Mouse (Mus musculus): Measurements from ENCODE around the gene Ngdn. TPM values are rescaled to one million over a fixed set of nuclear protein-coding genes. Genes with fewer than 3 reads are reported as not detected.
A peak's percentile ranks its signal among the peaks of the same experiment; 100 is the strongest.
"Not testable (repeated sequence)": the region's sequence is repeated elsewhere in the genome, so short reads cannot be mapped to it uniquely, and the experiment has no call there.

The Ngdn gene
- polyA plus RNA-seq, 1 experiment from 2014 or later: 70.1 TPM

DNA sequence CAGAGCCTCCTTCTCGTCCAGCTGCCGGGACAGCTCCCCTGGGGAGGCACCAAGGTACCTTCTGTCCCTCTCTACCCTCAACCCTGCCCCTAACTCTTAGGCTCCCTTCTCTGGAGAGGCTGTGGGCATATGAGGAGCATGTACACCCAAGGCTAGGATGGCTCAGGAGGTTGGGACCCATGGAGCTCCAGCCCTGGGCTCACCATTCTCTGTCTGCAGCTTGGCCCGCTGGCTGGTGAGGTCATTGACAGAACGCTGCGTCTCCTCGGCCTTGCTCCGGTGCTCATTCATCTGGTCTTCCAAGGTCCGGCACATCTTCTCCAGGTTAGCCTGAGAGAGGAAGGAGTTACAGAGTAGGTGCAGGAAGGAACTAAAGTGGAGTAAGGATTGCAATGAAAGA, 36.6 kb upstream of the Ngdn start:
- WGBS: 89% methylated on average over 8 of the region's 8 CpGs
- H3K4me2 ChIP-seq (ENCODE audit: low read depth, low read length): no peak overlapping the region
- no peaks in the 10 kb centered on the region for H3K36me3 ChIP-seq (ENCODE audit: control insufficient read depth, insufficient read depth, low read length)
- no peak for ATAC-seq (ENCODE audit: low read depth)
- no peak overlapping the region for H3K4me3 ChIP-seq (ENCODE audit: low read depth, low read length)
- H3K4me1 ChIP-seq (ENCODE audit: control insufficient read depth, insufficient read depth, low read length): no peaks in the 10 kb centered on the region
- H3K27ac ChIP-seq (replicated peaks; ENCODE audit: low read depth, low read length): no peak overlapping the region
- no peak overlapping the region for H3K9ac ChIP-seq (ENCODE audit: low read depth, low read length)
- H3K9me3 ChIP-seq (ENCODE audit: control insufficient read depth, low read length): no peaks in the 10 kb centered on the region
- DNase-seq (ENCODE audit: low spot score): no peak
- H3K27me3 ChIP-seq (replicated peaks; ENCODE audit: control insufficient read depth, insufficient read depth, low read length): no peaks in the 10 kb centered on the region

- no peak overlapping the region for H3K9ac ChIP-seq (ENCODE audit: low read depth, low read length)
- no peak for DNase-seq (ENCODE audit: low spot score)
- no peak for ATAC-seq (ENCODE audit: low read depth)
- no peak overlapping the region for H3K4me3 ChIP-seq (ENCODE audit: low read depth, low read length)
- no peak overlapping the region for H3K4me2 ChIP-seq (ENCODE audit: low read depth, low read length)
- H3K9me3 ChIP-seq (ENCODE audit: control insufficient read depth, low read length): no peaks in the 10 kb centered on the region
- H3K27me3 ChIP-seq (replicated peaks; ENCODE audit: control insufficient read depth, insufficient read depth, low read length): no peaks in the 10 kb centered on the region
- H3K36me3 ChIP-seq (ENCODE audit: control insufficient read depth, insufficient read depth, low read length): no peaks in the 10 kb centered on the region
- H3K27ac ChIP-seq (replicated peaks; ENCODE audit: low read depth, low read length): no peak overlapping the region
- WGBS: 89% methylated on average over 7 of the region's 7 CpGs
- H3K4me1 ChIP-seq (ENCODE audit: control insufficient read depth, insufficient read depth, low read length): no peaks in the 10 kb centered on the region
Measured at GRCm38 (mm10) chr14:54981934-54982333, 33.3 kb upstream of the Ngdn start.

GRCm38 (mm10) chr14:54988350-54988874, 26.8 kb upstream of the Ngdn start:
- DNase-seq (ENCODE audit: low spot score); H3K4me1 ChIP-seq (ENCODE audit: control insufficient read depth, insufficient read depth, low read length); H3K9ac ChIP-seq (ENCODE audit: low read depth, low read length); H3K27me3 ChIP-seq (replicated peaks; ENCODE audit: control insufficient read depth, insufficient read depth, low read length); H3K27ac ChIP-seq (replicated peaks; ENCODE audit: low read depth, low read length); H3K36me3 ChIP-seq (ENCODE audit: control insufficient read depth, insufficient read depth, low read length); H3K4me3 ChIP-seq (ENCODE audit: low read depth, low read length); H3K9me3 ChIP-seq (ENCODE audit: control insufficient read depth, low read length); ATAC-seq (ENCODE audit: low read depth); H3K4me2 ChIP-seq (ENCODE audit: low read depth, low read length): not testable (repeated sequence)
- 94% methylated on average over 8 of the region's 9 CpGs for WGBS

DNA sequence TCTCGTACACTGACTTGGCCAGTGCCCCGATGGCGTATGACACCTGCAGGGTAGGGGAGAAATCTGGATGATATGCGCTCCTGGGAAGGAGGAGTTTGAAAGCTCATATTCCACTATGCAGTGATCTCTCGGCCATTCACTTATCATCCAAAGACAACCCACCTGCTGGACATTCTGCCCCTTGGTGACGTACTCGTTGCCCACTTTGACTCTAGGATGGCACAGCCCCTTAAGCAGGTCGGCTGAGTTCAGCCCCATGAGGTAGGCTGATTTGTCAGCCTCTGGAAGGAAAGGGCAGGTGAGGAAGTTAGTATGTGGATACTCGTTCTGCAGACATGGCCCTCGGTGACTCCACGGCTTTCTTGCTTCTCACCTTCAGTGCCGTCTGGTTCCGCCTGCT, 26.4 kb upstream of the Ngdn start:
- DNase-seq (ENCODE audit: low spot score) (no peak), ATAC-seq (ENCODE audit: low read depth) (no peak)
- no peaks in the 10 kb centered on the region for H3K36me3 ChIP-seq (ENCODE audit: control insufficient read depth, insufficient read depth, low read length)
- no peak overlapping the region for H3K4me3 ChIP-seq (ENCODE audit: low read depth, low read length)
- H3K9me3 ChIP-seq (ENCODE audit: control insufficient read depth, low read length): no peaks in the 10 kb centered on the region
- no peaks in the 10 kb centered on the region for H3K27me3 ChIP-seq (replicated peaks; ENCODE audit: control insufficient read depth, insufficient read depth, low read length)
- no peaks in the 10 kb centered on the region for H3K4me1 ChIP-seq (ENCODE audit: control insufficient read depth, insufficient read depth, low read length)
- no peak overlapping the region for H3K4me2 ChIP-seq (ENCODE audit: low read depth, low read length)
- no peak overlapping the region for H3K9ac ChIP-seq (ENCODE audit: low read depth, low read length)
- no peak overlapping the region for H3K27ac ChIP-seq (replicated peaks; ENCODE audit: low read depth, low read length)
- WGBS: 86% methylated on average over 13 of the region's 13 CpGs

DNA sequence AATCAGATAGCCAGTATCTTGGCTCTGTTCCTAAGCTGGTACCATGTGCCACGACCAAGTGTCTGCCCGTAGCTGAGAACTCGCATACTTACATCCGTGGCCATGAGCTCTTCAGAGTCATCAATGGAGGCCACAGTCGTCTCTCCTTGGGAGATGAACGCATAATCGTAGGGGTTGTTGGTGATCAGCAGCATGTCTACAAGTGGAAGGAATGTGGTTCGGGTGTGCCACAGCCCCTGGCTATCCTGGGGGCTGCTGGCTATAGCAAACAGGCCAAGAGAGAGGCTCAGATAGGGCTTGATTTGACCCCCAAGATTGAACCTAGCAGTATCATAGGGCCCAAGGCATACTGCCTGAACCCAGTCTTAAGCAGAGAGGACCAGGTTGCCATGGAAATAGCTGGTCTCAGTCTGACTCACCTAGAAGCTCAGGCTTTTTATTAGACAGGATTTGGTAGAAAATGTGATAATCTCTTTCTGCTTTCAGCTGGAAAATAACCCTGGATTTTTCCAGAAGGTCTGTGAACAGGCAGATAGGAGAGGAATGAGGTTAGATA, 25.3 kb upstream of the Ngdn start:
- ATAC-seq (ENCODE audit: low read depth): no peak
- no peak overlapping the region for H3K4me2 ChIP-seq (ENCODE audit: low read depth, low read length)
- H3K36me3 ChIP-seq (ENCODE audit: control insufficient read depth, insufficient read depth, low read length): no peaks in the 10 kb centered on the region
- no peak overlapping the region for H3K4me3 ChIP-seq (ENCODE audit: low read depth, low read length)
- H3K9ac ChIP-seq (ENCODE audit: low read depth, low read length): no peak overlapping the region
- no peaks in the 10 kb centered on the region for H3K9me3 ChIP-seq (ENCODE audit: control insufficient read depth, low read length)
- H3K4me1 ChIP-seq (ENCODE audit: control insufficient read depth, insufficient read depth, low read length): peaks cover 6% of the 10 kb centered on the region; the same call in 1 of the 2 replicates
- no peak overlapping the region for H3K27ac ChIP-seq (replicated peaks; ENCODE audit: low read depth, low read length)
- no peaks in the 10 kb centered on the region for H3K27me3 ChIP-seq (replicated peaks; ENCODE audit: control insufficient read depth, insufficient read depth, low read length)
- WGBS: 81% methylated on average over 8 of the region's 8 CpGs
- no peak for DNase-seq (ENCODE audit: low spot score)

GRCm38 (mm10) chr14:54992196-54992595, 23.1 kb upstream of the Ngdn start:
- no peak overlapping the region for H3K4me3 ChIP-seq (ENCODE audit: low read depth, low read length)
- no peak overlapping the region for H3K9ac ChIP-seq (ENCODE audit: low read depth, low read length)
- H3K27ac ChIP-seq (replicated peaks; ENCODE audit: low read depth, low read length): no peak overlapping the region
- no peaks in the 10 kb centered on the region for H3K36me3 ChIP-seq (ENCODE audit: control insufficient read depth, insufficient read depth, low read length)
- DNase-seq (ENCODE audit: low spot score) (no peak), ATAC-seq (ENCODE audit: low read depth) (no peak)
- WGBS: 84% methylated on average over 9 of the region's 10 CpGs
- peaks cover 6% of the 10 kb centered on the region; the same call in 1 of the 2 replicates for H3K4me1 ChIP-seq (ENCODE audit: control insufficient read depth, insufficient read depth, low read length)
- no peaks in the 10 kb centered on the region for H3K27me3 ChIP-seq (replicated peaks; ENCODE audit: control insufficient read depth, insufficient read depth, low read length)
- no peak overlapping the region for H3K4me2 ChIP-seq (ENCODE audit: low read depth, low read length)
- H3K9me3 ChIP-seq (ENCODE audit: control insufficient read depth, low read length): no peaks in the 10 kb centered on the region

- H3K27me3 ChIP-seq (replicated peaks; ENCODE audit: control insufficient read depth, insufficient read depth, low read length): no peaks in the 10 kb centered on the region
- H3K27ac ChIP-seq (replicated peaks; ENCODE audit: low read depth, low read length): no peak overlapping the region
- DNase-seq (ENCODE audit: low spot score) (no peak), ATAC-seq (ENCODE audit: low read depth) (no peak)
- no peaks in the 10 kb centered on the region for H3K9me3 ChIP-seq (ENCODE audit: control insufficient read depth, low read length)
- H3K4me3 ChIP-seq (ENCODE audit: low read depth, low read length): no peak overlapping the region
- H3K4me2 ChIP-seq (ENCODE audit: low read depth, low read length): no peak overlapping the region
- H3K36me3 ChIP-seq (ENCODE audit: control insufficient read depth, insufficient read depth, low read length): no peaks in the 10 kb centered on the region
- peaks cover 6% of the 10 kb centered on the region; the same call in 1 of the 2 replicates for H3K4me1 ChIP-seq (ENCODE audit: control insufficient read depth, insufficient read depth, low read length)
- no peak overlapping the region for H3K9ac ChIP-seq (ENCODE audit: low read depth, low read length)
- WGBS: 58% methylated on average over 10 of the region's 10 CpGs
Measured at GRCm38 (mm10) chr14:54993636-54994035, 21.6 kb upstream of the Ngdn start.

- no peak for DNase-seq (ENCODE audit: low spot score)
- H3K4me3 ChIP-seq (ENCODE audit: low read depth, low read length): no peak within 1 kb of the TSS
- 45% methylated on average over 11 of the region's 11 CpGs for WGBS
- no peak within 1 kb of the TSS for H3K4me2 ChIP-seq (ENCODE audit: low read depth, low read length)
- H3K9ac ChIP-seq (ENCODE audit: low read depth, low read length): no peak within 1 kb of the TSS
- ATAC-seq (ENCODE audit: low read depth): no peak
- peak within 1 kb of the TSS; percentile 63 for H3K27ac ChIP-seq (replicated peaks; ENCODE audit: low read depth, low read length)
- H3K36me3 ChIP-seq (ENCODE audit: control insufficient read depth, insufficient read depth, low read length): no peaks in the 10 kb centered on the region
- H3K9me3 ChIP-seq (ENCODE audit: control insufficient read depth, low read length): no peaks in the 10 kb centered on the region
- H3K27me3 ChIP-seq (replicated peaks; ENCODE audit: control insufficient read depth, insufficient read depth, low read length): no peaks in the 10 kb centered on the region
- H3K4me1 ChIP-seq (ENCODE audit: control insufficient read depth, insufficient read depth, low read length): peaks cover 6% of the 10 kb centered on the region; the same call in 1 of the 2 replicates
Measured at GRCm38 (mm10) chr14:54994136-54994868, 21.0 kb upstream of the Ngdn start, which contains the start of gene Myh7. TSS of gene Myh7 (minus strand) at chr14:54994626.

GRCm38 (mm10) chr14:54994869-54995186, 20.4 kb upstream of the Ngdn start:
- Histone ChIP-seq H3K4me3 (ENCODE audit: low read depth, low read length) (no peak overlapping the region), H3K4me2 (ENCODE audit: low read depth, low read length) (no peak overlapping the region), H3K4me1 (ENCODE audit: control insufficient read depth, insufficient read depth, low read length) (peaks cover 6% of the 10 kb centered on the region; the same call in 1 of the 2 replicates), H3K36me3 (ENCODE audit: control insufficient read depth, insufficient read depth, low read length) (no peaks in the 10 kb centered on the region), H3K9me3 (ENCODE audit: control insufficient read depth, low read length) (no peaks in the 10 kb centered on the region), H3K27me3 (replicated peaks; ENCODE audit: control insufficient read depth, insufficient read depth, low read length) (no peaks in the 10 kb centered on the region), H3K27ac (replicated peaks; ENCODE audit: low read depth, low read length) (peak overlapping the region; percentile 63; the same call in 1 of the 2 replicates), H3K9ac (ENCODE audit: low read depth, low read length) (no peak overlapping the region)
- DNase-seq (ENCODE audit: low spot score) (no peak), ATAC-seq (ENCODE audit: low read depth) (no peak)
